Mouse (Mus musculus): ENCODE data around the gene Gm49322.

Gene Gm49322

GRCm38 (mm10) chr10:80584045-80584488, 21.8 kb upstream of the Gm49322 start:
- no peak for DNase-seq (ENCODE audit: low read depth)

GRCm38 (mm10) chr10:80584642-80585552, 20.9 kb upstream of the Gm49322 start:
- no peak for DNase-seq (ENCODE audit: low read depth)

- no peak for DNase-seq (ENCODE audit: low read depth)
Observed at GRCm38 (mm10) chr10:80585581-80585980, 20.2 kb upstream of the Gm49322 start.

- no peak for DNase-seq (ENCODE audit: low read depth)
Observed at GRCm38 (mm10) chr10:80586407-80587304, 19.2 kb upstream of the Gm49322 start.

GRCm38 (mm10) chr10:80587305-80587657, 18.5 kb upstream of the Gm49322 start:
- no peak for DNase-seq (ENCODE audit: low read depth)

GRCm38 (mm10) chr10:80589127-80589878, 16.5 kb upstream of the Gm49322 start:
- peak; percentile 26 for DNase-seq (ENCODE audit: low read depth)

- peak; percentile 100 for DNase-seq (ENCODE audit: low read depth)
Observed at GRCm38 (mm10) chr10:80589879-80590854, 15.7 kb upstream of the Gm49322 start, which contains the start of gene Abhd17a. Gene Abhd17a (minus strand): TSS chr10:80590341.

GRCm38 (mm10) chr10:80596318-80596717, 9.5 kb upstream of the Gm49322 start:
- DNase-seq (ENCODE audit: low read depth) = no peak

- DNase-seq (ENCODE audit: low read depth) = peak; percentile 95
Observed at GRCm38 (mm10) chr10:80602698-80603325, 3.0 kb upstream of the Gm49322 start, which contains the start of the genes Scamp4 and Adat3. Gene Scamp4 (plus strand): TSS chr10:80602872. Gene Adat3 (plus strand): TSS chr10:80602880.

GRCm38 (mm10) chr10:80603364-80603763, 2.5 kb upstream of the Gm49322 start:
- DNase-seq (ENCODE audit: low read depth) = no peak

- DNase-seq (ENCODE audit: low read depth) = no peak
Observed at GRCm38 (mm10) chr10:80604001-80604509, 1.8 kb upstream of the Gm49322 start.

- no peak for DNase-seq (ENCODE audit: low read depth)
Observed at GRCm38 (mm10) chr10:80604988-80605387, 833 bp upstream of the Gm49322 start.

GRCm38 (mm10) chr10:80606306-80606705, 485 bp downstream of the Gm49322 start:
- no peak for DNase-seq (ENCODE audit: low read depth)

GRCm38 (mm10) chr10:80606737-80607350, 1.0 kb downstream of the Gm49322 start:
- no peak for DNase-seq (ENCODE audit: low read depth)

- DNase-seq (ENCODE audit: low read depth) = no peak
Observed at GRCm38 (mm10) chr10:80608435-80608834, 2.6 kb downstream of the Gm49322 start.

- no peak for DNase-seq (ENCODE audit: low read depth)
Observed at GRCm38 (mm10) chr10:80609269-80609924, 3.6 kb downstream of the Gm49322 start.

GRCm38 (mm10) chr10:80610116-80610785, 4.4 kb downstream of the Gm49322 start:
- peak; percentile 21 for DNase-seq (ENCODE audit: low read depth)

GRCm38 (mm10) chr10:80611024-80611423, 5.2 kb downstream of the Gm49322 start:
- peak; percentile 76 for DNase-seq (ENCODE audit: low read depth)

All from 416B (cell line).